Mouse (Mus musculus) hindbrain, embryonic 13.5 days (tissue): ENCODE results near the gene Xaf1. TPM values are rescaled to one million over a fixed set of nuclear protein-coding genes. Genes with fewer than 3 reads are reported as not detected.
A peak's percentile ranks its signal among the peaks of the same experiment; 100 is the strongest.

ENCODE experiments used
- ATAC-seq: fragments of 200-750 bp; cut with Nextera tagmentation; 2 replicates; pipeline ENCODE4 v1.8.0; 2017; ENCODE audit warnings: moderate TSS enrichment; ENCODE audit not compliant: low FRiP score
- H3K27ac ChIP-seq: fragments of 300-500 bp; sonication (generic); 2 replicates; pipeline ENCODE4 v1.5.1; 2015; ENCODE audit warnings: inconsistent platforms, mild to moderate bottlenecking, moderate library complexity
- H3K27me3 ChIP-seq: fragments of 300-500 bp; sonication (generic); 2 replicates; pipeline ENCODE4 v1.6.1; 2015; ENCODE audit warnings: mild to moderate bottlenecking, inconsistent platforms
- H3K36me3 ChIP-seq: fragments of 300-500 bp; sonication (generic); 2 replicates; pipeline ENCODE4 v1.6.1; 2015; ENCODE audit warnings: mild to moderate bottlenecking, inconsistent platforms
- H3K4me1 ChIP-seq: fragments of 300-500 bp; sonication (generic); replicated peaks from 2 replicates; pipeline ENCODE4 v1.6.1; 2015; ENCODE audit warnings: inconsistent platforms
- H3K4me2 ChIP-seq: fragments of 300-500 bp; sonication (generic); 2 replicates; pipeline ENCODE4 v1.6.1; 2015; ENCODE audit warnings: inconsistent platforms, mild to moderate bottlenecking, moderate library complexity
- H3K4me3 ChIP-seq: fragments of 300-500 bp; sonication (generic); 2 replicates; pipeline ENCODE4 v1.5.1; 2015; ENCODE audit warnings: mild to moderate bottlenecking, inconsistent platforms
- H3K9ac ChIP-seq: fragments of 300-500 bp; sonication (generic); 2 replicates; pipeline ENCODE4 v1.6.1; 2015; ENCODE audit warnings: mild to moderate bottlenecking, inconsistent platforms
- H3K9me3 ChIP-seq: fragments of 300-500 bp; sonication (generic); 2 replicates; pipeline ENCODE4 v1.6.1; 2016; ENCODE audit warnings: inconsistent platforms
- WGBS: fragments of 180-500 bp; shearing (Covaris S2); methylation state at CpG from one replicate; pipeline ENCODE4 v1.1.7; 2015; 5-methylcytosine and 5-hydroxymethylcytosine counted together
- polyA plus RNA-seq: library from polyadenylated mRNA; unstranded; fragments of >200 nt; fragmentation: Nextera tagmentation; extraction: Ambion mirVana; gene quantifications from 2 replicates; pipeline ENCODE4 v1.2.1, GENCODE M21; 2015

Gene Xaf1
- 1.8 and 2.0 TPM in 2 replicates for polyA plus RNA-seq

DNA sequence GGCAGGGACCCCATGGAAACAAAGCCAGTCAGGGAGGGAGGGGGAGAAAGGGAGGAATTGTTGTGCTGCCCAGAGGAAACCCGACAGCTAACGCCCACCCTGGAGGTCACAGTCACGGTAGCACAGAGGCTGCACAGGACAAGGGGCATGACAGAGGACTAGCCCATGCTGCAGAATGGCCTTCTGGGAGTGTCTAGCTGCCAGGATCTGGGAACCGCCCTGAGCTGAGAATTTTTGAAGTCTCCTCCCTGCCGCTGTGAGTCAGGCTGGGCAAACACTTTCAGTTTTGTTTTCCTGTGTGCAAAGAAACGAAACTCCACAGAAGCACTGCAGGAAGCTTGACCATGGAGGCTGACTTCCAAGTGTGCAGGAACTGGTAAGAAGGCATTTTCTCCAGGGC, at the start of gene Xaf1:
TSS of gene Xaf1 (plus strand) at position 296 of the 400 bp plus-strand sequence.
- Histone ChIP-seq H3K27me3 (no peaks in the 10 kb centered on the region), H3K4me1 (no peaks in the 10 kb centered on the region), H3K4me2 (0 out of 2 replicates have a peak within 1 kb of the TSS, but pooled peaks have one; percentile 3), H3K9me3 (no peaks in the 10 kb centered on the region), H3K9ac (no peak within 1 kb of the TSS), H3K27ac (no peak within 1 kb of the TSS), H3K4me3 (no peak within 1 kb of the TSS), H3K36me3 (no peaks in the 10 kb centered on the region)
- ATAC-seq: no peak
- WGBS: 26% methylated on average over 6 of the region's 6 CpGs

DNA sequence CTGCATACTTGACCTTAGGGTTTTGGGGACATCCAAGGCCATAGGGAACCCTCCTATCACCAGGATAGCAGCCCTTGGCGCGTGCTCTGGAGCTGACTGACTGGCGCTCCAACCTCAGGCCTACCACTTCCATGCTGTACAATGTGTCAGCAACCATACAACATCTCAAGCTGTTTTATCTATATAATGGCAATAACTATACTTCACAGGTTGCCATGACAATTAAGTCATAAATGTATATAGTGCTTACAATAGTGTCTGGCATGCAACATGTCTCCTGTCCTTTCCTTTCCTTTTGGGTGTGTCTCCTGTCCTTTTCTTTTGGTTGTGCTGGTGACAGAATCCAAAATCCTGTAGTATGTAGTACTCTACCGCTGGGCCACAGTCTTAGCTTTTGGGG, 45.8 kb upstream of the Xaf1 start:
- Histone ChIP-seq H3K27me3 (no peaks in the 10 kb centered on the region), H3K9ac (no peak overlapping the region), H3K36me3 (no peaks in the 10 kb centered on the region), H3K9me3 (no peaks in the 10 kb centered on the region), H3K4me2 (no peak overlapping the region), H3K4me3 (no peak overlapping the region), H3K27ac (no peak overlapping the region), H3K4me1 (no peaks in the 10 kb centered on the region)
- no peak for ATAC-seq
- 97% methylated on average over 4 of the region's 4 CpGs for WGBS

DNA sequence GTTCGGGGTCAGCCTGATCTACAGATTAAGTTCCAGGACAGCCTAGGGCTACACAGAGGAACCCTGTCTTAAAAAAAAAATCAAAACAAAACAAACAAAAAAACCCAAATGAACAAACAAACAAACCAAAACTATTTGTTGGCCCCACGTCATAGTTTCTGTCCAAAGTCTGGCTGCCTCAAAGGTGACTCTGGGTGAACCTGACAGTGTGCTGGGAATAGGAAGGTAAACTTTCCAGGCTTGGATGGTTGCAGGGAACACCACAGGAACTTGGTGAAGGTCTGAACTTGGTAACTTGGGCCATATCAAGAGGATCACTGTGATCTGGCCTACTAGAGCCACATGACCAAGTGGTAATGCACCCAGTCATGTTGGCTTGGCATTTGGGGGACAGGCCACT, 45.0 kb upstream of the Xaf1 start:
- Histone ChIP-seq H3K27ac (no peak overlapping the region), H3K9ac (no peak overlapping the region), H3K36me3 (no peaks in the 10 kb centered on the region), H3K4me2 (no peak overlapping the region), H3K9me3 (no peaks in the 10 kb centered on the region), H3K4me1 (no peaks in the 10 kb centered on the region), H3K4me3 (no peak overlapping the region), H3K27me3 (no peaks in the 10 kb centered on the region)
- ATAC-seq: no peak
- 80% methylated on average over 2 of the region's 2 CpGs for WGBS

DNA sequence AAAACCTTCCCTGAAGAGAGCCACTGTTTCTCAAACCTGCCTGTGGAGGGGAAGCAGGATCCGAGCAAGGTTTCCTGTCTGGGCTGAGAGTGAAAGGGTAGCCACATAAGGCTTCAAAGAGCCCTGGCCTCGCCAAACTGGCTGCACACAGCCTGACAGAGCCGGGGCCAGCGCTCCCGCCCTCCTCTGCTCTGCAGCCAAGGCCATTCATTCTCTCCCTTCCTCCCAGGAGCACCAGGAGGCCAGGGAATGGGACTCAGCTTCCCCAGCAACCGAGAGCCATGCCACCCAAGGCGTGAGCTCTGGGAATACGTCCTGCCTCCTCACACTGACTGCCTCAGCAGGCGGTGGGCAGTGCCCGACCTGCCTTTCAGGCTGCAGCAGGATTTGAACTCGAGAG, 35.9 kb upstream of the Xaf1 start:
- Histone ChIP-seq H3K4me3 (no peak overlapping the region), H3K9me3 (no peaks in the 10 kb centered on the region)
- 7% methylated on average over 11 of the region's 11 CpGs for WGBS

DNA sequence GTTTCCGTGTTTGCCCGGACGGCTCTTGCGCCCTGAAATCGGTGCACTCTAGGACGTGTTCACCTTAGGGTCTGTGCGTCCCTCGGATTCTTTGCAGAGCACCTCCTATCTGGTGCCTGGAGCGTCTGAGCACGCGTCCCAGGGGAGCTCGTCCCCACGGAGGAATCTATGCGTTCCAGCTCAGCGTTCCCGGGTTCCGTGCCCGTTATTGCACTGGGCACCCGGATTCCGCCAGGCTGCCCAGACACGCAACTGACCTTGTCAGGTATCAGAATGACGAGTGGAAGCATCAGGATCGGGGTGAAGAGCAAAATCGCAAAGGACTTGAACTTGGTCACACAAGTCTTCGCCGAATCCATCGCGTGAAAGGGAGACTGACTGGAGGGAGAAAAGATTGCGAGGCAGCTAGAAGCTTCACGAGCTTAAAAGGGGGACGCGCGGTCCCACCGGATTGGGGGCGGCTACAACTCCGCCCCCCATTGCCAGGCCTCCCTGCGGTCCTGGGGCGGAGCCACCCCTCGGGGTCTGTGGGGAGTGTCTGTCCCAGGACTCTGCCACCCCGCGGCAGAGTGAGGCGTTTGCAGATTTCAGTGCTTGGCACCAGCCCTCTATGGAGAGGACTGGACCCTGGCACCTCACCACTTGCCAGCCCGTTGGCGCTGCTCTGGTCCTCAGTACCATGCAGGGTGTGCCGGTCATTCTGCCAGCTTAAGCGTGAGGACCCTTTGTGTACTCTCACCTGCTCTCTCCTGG, 35.0 kb upstream of the Xaf1 start:
- Histone ChIP-seq H3K4me1 (peaks cover 21% of the 10 kb centered on the region), H3K9me3 (no peaks in the 10 kb centered on the region), H3K4me2 (peak overlapping the region; percentile 78), H3K4me3 (peak overlapping the region; percentile 46), H3K27ac (no peak overlapping the region), H3K27me3 (peaks cover 48% of the 10 kb centered on the region), H3K9ac (peak overlapping the region; percentile 70), H3K36me3 (no peaks in the 10 kb centered on the region)
- 1% methylated on average over 46 of the region's 46 CpGs for WGBS
- ATAC-seq: peak; percentile 90

More for the DNA sequence above, 35.9 kb upstream of the Xaf1 start:
- ATAC-seq: no peak
- Histone ChIP-seq H3K36me3 (no peaks in the 10 kb centered on the region), H3K4me2 (peak overlapping the region; percentile 78), H3K27ac (no peak overlapping the region), H3K27me3 (peaks cover 48% of the 10 kb centered on the region), H3K4me1 (peaks cover 21% of the 10 kb centered on the region), H3K9ac (peak overlapping the region; percentile 29; the same call in 1 of the 2 replicates)

DNA sequence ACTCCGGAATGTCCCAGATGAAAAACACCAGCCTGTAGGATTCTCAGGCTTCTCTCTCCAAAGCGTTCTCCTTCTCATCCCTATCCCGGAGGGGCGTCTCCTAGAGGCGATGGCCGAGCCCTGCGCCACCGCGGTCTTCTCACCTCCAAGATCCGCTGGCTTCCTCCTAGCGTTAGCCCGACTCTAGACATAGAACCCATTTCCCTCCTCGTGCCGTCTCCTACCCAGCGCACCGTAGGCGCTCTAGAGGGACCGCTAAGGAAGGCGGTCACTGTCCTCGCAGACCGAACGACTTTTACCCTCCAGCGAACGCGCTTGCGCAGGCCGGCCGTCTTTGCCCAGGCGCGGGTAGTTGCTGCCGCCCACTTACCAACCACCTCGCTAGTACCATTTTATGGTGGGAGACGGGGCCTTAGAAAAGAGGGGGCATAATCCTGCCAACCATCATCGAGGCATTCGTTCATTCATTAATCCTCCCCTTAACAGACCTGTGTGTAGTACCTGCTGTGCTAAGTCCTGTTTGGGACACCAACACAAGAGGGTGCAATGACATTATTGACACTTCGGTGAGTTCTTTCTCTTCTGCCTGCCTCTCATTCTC, 34.4 kb upstream of the Xaf1 start, which contains the start of gene Slc13a5:
TSS of gene Slc13a5 (minus strand) at position 263 of the 601 bp plus-strand sequence.
- peaks cover 21% of the 10 kb centered on the region for H3K4me1 ChIP-seq
- ATAC-seq: peak; percentile 64
- H3K36me3 ChIP-seq: no peaks in the 10 kb centered on the region
- peak within 1 kb of the TSS; percentile 78 for H3K4me2 ChIP-seq
- peak within 1 kb of the TSS; percentile 70 for H3K9ac ChIP-seq
- H3K4me3 ChIP-seq: peak within 1 kb of the TSS; percentile 46
- H3K27me3 ChIP-seq: peaks cover 48% of the 10 kb centered on the region
- WGBS: under 1% methylated on average over 36 of the region's 36 CpGs
- H3K9me3 ChIP-seq: no peaks in the 10 kb centered on the region
- H3K27ac ChIP-seq: no peak within 1 kb of the TSS

DNA sequence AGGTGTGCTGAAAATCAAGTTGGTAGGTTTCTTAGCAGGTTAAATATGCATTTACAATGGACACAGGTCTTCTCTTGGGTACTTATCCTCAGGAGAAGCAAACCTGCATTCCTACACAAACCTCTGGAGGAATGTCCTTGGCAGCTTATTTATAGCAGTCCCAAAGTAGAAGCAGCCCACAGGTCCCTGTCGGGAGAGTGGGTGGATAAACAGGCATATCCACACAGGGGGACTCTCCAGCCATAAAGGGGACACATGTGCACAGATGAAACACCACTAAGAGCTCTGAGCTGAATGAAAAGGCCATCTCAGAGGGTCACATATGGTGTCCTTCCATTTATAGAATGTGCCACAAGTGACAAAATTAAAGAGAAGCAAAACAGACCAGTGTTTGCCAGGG, 29.7 kb upstream of the Xaf1 start:
- H3K9me3 ChIP-seq: no peaks in the 10 kb centered on the region
- H3K36me3 ChIP-seq: no peaks in the 10 kb centered on the region
- H3K4me3 ChIP-seq: no peak overlapping the region
- H3K27me3 ChIP-seq: peaks cover 19% of the 10 kb centered on the region
- ATAC-seq: no peak
- H3K27ac ChIP-seq: no peak overlapping the region
- H3K9ac ChIP-seq: no peak overlapping the region
- peaks cover 6% of the 10 kb centered on the region for H3K4me1 ChIP-seq
- no peak overlapping the region for H3K4me2 ChIP-seq
- 79% methylated on average over 1 of the region's 1 CpGs for WGBS

DNA sequence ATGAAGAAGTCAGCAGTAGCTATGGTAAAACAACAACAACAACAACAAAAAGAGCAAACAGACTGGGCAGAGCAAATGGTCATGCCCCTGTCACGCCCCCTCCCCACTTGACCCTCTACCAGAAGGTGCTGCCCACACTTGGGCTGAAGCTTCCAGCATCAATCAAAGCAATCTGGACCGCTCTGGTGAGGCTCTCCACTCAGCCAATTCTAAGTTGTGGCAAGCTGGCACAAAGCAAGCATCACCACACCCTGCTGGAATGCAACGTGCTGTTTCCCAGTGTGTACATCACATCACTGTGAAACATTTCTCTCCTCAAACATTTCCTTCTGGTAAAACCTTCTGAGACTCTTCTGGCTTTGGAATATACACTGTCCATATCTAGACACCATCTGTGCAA, 28.1 kb upstream of the Xaf1 start:
- H3K4me1 ChIP-seq: no peaks in the 10 kb centered on the region
- no peak overlapping the region for H3K4me3 ChIP-seq
- 75% methylated on average over 3 of the region's 3 CpGs for WGBS
- H3K9ac ChIP-seq: no peak overlapping the region
- no peaks in the 10 kb centered on the region for H3K36me3 ChIP-seq
- H3K9me3 ChIP-seq: no peaks in the 10 kb centered on the region
- H3K27me3 ChIP-seq: peaks cover 3% of the 10 kb centered on the region; the same call in 1 of the 2 replicates
- H3K4me2 ChIP-seq: no peak overlapping the region
- ATAC-seq: no peak
- no peak overlapping the region for H3K27ac ChIP-seq

DNA sequence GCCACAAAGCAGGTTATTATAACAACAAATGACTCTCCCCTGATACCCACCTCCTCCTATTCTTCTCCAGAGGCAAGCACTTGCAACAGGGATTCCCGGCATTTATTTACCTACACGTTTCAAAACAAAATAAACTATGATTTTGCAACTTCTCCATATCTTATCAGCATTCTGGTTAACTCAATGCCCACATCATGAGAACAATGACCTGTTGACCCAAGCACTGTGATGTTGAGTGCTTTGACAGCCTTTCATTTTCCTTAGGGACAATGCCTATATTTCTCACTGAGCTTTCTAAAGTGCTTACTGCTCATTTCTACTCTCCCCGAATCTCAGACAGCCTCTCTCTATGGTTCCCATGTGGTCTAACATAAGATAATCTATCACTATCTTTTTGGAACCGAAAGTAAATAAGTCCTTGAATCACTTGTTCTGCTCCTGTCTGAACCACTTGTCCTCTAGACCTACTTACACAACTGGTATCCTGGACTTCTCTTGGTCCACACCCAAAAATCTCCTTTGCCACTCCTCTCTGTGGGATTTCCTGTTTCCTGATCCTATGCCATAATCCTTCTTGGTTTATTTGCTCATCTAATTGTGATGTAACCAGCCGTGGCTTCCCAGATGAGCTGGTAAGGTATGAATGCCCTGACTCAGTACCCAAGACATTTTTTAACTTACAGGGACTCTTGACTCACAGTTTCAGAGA, 20.1 kb upstream of the Xaf1 start:
- Histone ChIP-seq H3K27ac (no peak overlapping the region), H3K9ac (no peak overlapping the region), H3K4me1 (no peaks in the 10 kb centered on the region), H3K9me3 (no peaks in the 10 kb centered on the region), H3K36me3 (no peaks in the 10 kb centered on the region), H3K27me3 (no peaks in the 10 kb centered on the region), H3K4me3 (no peak overlapping the region), H3K4me2 (no peak overlapping the region)
- ATAC-seq: no peak
- 89% methylated on average over 5 of the region's 5 CpGs for WGBS

DNA sequence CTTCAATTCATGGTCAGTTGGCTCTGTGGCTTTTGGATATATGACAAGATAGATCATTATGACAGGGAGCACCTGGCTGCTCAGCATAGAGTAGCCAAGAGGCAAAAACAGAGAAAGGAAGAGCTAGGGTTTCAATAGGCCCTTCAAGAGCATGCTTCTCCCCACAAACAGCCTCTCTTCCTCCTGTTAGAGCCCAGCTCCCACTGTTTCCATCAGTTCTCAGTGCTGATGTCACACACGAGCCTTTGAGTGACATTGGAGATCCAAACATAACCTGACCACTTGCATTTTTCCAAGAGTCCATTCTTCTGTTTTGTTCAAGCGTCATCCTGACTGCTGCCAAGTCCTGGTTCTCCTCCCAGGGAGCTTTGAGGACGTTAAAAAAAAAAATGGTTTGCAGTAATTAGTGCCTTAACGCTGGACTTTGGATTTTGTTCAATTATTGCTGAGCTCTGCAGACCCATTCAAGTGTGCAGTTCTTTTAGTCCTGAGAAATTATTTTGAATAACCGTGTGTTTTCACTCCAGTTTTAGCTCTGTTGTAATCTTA, 19.5 kb upstream of the Xaf1 start:
- ATAC-seq: no peak
- no peaks in the 10 kb centered on the region for H3K27me3 ChIP-seq
- no peaks in the 10 kb centered on the region for H3K36me3 ChIP-seq
- H3K27ac ChIP-seq: no peak overlapping the region
- no peak overlapping the region for H3K4me3 ChIP-seq
- no peak overlapping the region for H3K4me2 ChIP-seq
- no peaks in the 10 kb centered on the region for H3K9me3 ChIP-seq
- H3K9ac ChIP-seq: no peak overlapping the region
- 73% methylated on average over 5 of the region's 5 CpGs for WGBS
- H3K4me1 ChIP-seq: no peaks in the 10 kb centered on the region

DNA sequence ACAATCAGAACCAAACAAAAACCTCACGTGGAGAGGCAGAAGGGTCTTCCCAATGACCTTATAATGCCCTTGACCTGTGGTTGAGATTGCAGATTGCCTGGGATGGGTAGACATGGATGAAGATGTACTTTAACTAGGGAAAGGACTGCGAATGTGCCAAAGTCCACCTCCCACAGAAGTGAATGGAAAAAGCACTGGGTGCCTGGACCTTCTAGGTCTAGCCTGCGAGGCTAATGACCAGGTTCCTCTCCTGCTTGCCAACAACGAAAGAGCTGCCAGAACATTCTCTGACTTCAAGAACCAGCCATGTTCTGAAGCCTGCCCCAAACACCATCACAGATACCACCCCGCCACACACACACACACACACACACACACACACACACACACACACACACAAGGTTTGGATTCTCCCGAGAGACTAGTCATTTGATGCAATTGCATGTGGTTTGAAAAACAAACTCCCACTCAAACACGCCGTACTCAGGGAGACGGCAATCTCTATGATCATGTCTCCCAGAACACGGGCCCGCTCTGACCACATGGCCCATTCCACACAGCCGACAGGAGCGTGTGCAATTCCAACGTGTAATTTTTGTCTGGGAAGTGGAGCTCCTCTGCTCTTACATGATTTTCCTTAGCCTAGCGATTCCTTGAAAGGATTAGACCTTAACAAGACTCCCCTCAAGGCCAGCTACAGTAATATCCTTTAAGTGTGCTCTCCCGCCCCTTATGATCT, 17.8 kb upstream of the Xaf1 start:
- H3K4me1 ChIP-seq: no peaks in the 10 kb centered on the region
- H3K27me3 ChIP-seq: no peaks in the 10 kb centered on the region
- no peak overlapping the region for H3K4me2 ChIP-seq
- ATAC-seq: no peak
- H3K9ac ChIP-seq: no peak overlapping the region
- no peak overlapping the region for H3K4me3 ChIP-seq
- H3K9me3 ChIP-seq: no peaks in the 10 kb centered on the region
- H3K27ac ChIP-seq: no peak overlapping the region
- H3K36me3 ChIP-seq: no peaks in the 10 kb centered on the region
- 93% methylated on average over 16 of the region's 16 CpGs for WGBS
